Mouse (Mus musculus): ENCODE data around the gene Nkg7. TPM values are rescaled to one million over a fixed set of nuclear protein-coding genes. Genes with fewer than 3 reads are reported as not detected.

Gene Nkg7
- polyA plus RNA-seq, 1 experiment = not detected

GRCm38 (mm10) chr7:43465344-43466098, 28.6 kb downstream of the Nkg7 start:
- no peak for TF ChIP-seq GATA1 (IDR thresholded peaks at IDR 0.05; ENCODE audit: low read length)

GRCm38 (mm10) chr7:43466099-43466694, 29.3 kb downstream of the Nkg7 start:
- no peak for TF ChIP-seq GATA1 (IDR thresholded peaks at IDR 0.05; ENCODE audit: low read length)

GRCm38 (mm10) chr7:43470373-43470772, 33.5 kb downstream of the Nkg7 start:
- TF ChIP-seq GATA1 (IDR thresholded peaks at IDR 0.05; ENCODE audit: low read length) = no peak

GRCm38 (mm10) chr7:43475706-43476105, 38.8 kb downstream of the Nkg7 start:
- TF ChIP-seq GATA1 (IDR thresholded peaks at IDR 0.05; ENCODE audit: low read length) = no peak

- no peak for TF ChIP-seq GATA1 (IDR thresholded peaks at IDR 0.05; ENCODE audit: low read length)
These were observed 39.5 kb downstream of the Nkg7 start for GRCm38 (mm10) chr7:43476376-43476775.

GRCm38 (mm10) chr7:43481191-43481590, 44.3 kb downstream of the Nkg7 start:
- TF ChIP-seq GATA1 (IDR thresholded peaks at IDR 0.05; ENCODE audit: low read length) = no peak

- no peak for TF ChIP-seq GATA1 (IDR thresholded peaks at IDR 0.05; ENCODE audit: low read length)
These were observed 45.3 kb downstream of the Nkg7 start for GRCm38 (mm10) chr7:43482090-43482716.

GRCm38 (mm10) chr7:43483236-43483635, 46.4 kb downstream of the Nkg7 start:
- TF ChIP-seq GATA1 (IDR thresholded peaks at IDR 0.05; ENCODE audit: low read length) = no peak

Other genes with a start within 250 kb of the Nkg7 start
- gene Zfp715, start 123.8 kb upstream of the Nkg7 start, polyA plus RNA-seq (2012) = 2.1 and 3.6 TPM in 2 replicates
- gene Siglecf, start 85.7 kb upstream of the Nkg7 start, polyA plus RNA-seq (2012) = 0.03 and 0.10 TPM in 2 replicates
- gene Siglecg, start 28.9 kb upstream of the Nkg7 start, polyA plus RNA-seq (2012) = not detected in 2 replicates
- gene Lim2, start 9.4 kb upstream of the Nkg7 start, polyA plus RNA-seq (2012) = 0.04 and 0.06 TPM in 2 replicates
- gene Cldnd2, start 3.7 kb downstream of the Nkg7 start, polyA plus RNA-seq (2012) = not detected in 2 replicates
- gene Etfb, start 7.0 kb downstream of the Nkg7 start, polyA plus RNA-seq (2012) = 117 and 170 TPM in 2 replicates
- 0.21 TPM in 1 of 2 replicates, not detected in the other for gene Gm45233, start 7.1 kb downstream of the Nkg7 start, polyA plus RNA-seq (2012)
- 0.40 and 0.44 TPM in 2 replicates for gene Vsig10l, start 26.1 kb downstream of the Nkg7 start, polyA plus RNA-seq (2012)
- gene Iglon5, start 53.0 kb downstream of the Nkg7 start, polyA plus RNA-seq (2012) = not detected in 2 replicates
- gene 4931406B18Rik, start 68.9 kb downstream of the Nkg7 start, polyA plus RNA-seq (2012) = not detected in 2 replicates
- not detected in 2 replicates for gene Cd33, start 107.4 kb downstream of the Nkg7 start, polyA plus RNA-seq (2012)
- 0.09 and 0.15 TPM in 2 replicates for gene Zfp658, start 125.2 kb downstream of the Nkg7 start, polyA plus RNA-seq (2012)
- gene Zfp719, start 142.5 kb downstream of the Nkg7 start, polyA plus RNA-seq (2012) = 0.09 and 0.12 TPM in 2 replicates
- not detected in 2 replicates for gene Zfp819, start 170.1 kb downstream of the Nkg7 start, polyA plus RNA-seq (2012)
- gene Ceacam18, start 197.6 kb downstream of the Nkg7 start, polyA plus RNA-seq (2012) = not detected in 2 replicates
- not detected in 2 replicates for gene Siglece, start 223.1 kb downstream of the Nkg7 start, polyA plus RNA-seq (2012)
- gene Ctu1, start 234.9 kb downstream of the Nkg7 start, polyA plus RNA-seq (2012) = 25.2 and 33.9 TPM in 2 replicates